Mouse (Mus musculus): ENCODE measurements around the gene Smn1. TPM values are rescaled to one million over a fixed set of nuclear protein-coding genes. Genes with fewer than 3 reads are reported as not detected.

Smn1 gene
- polyA plus RNA-seq (2014; fragmentation: Illumina TruSeq; extraction: RNeasy Lipid Tissue Mini Kit (QIAGEN cat#74804); ENCODE audit: insufficient read depth, low read depth, low replicate concordance) = 18.2 TPM

DNA sequence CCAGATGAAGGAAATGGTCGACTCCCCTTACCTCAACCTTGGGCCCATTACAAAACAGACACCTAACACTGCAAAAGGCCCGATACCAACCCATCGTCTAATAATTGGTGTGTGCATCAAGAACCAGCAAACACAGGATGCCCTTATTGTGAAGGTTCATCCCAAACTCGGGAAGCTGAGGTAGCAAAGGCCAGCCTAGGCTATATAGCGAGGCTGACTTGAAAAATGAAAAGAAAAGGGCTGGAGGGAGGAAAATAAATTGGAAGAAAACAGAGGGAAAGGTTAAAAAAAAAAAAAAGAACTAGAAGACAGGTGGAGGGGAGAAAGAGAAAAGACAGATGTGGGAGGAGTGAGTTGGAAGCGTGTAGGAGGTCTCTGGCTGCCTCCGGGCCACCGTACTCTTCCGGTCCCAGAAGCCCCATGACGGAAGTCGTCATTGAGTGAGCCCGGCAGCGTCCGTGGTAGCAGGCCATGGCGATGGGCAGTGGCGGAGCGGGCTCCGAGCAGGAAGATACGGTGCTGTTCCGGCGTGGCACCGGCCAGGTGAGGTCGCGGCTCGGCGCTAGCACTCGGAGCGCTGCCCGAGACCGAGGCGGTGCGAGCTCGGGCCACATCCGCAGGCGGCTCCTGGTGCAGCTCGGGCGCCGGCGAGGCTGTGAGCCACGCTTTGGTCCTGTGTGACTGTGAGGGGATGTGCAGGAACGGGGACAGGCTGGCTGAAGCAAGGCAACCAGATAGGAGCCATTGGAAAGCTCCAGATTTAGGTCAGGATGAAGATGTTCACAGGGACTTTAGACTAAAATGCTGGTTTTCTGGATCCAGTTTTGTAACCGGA, at the start of gene Smn1:
Gene Smn1, plus strand, starts transcription at position 430 of the 835 bp plus-strand sequence.

DNA sequence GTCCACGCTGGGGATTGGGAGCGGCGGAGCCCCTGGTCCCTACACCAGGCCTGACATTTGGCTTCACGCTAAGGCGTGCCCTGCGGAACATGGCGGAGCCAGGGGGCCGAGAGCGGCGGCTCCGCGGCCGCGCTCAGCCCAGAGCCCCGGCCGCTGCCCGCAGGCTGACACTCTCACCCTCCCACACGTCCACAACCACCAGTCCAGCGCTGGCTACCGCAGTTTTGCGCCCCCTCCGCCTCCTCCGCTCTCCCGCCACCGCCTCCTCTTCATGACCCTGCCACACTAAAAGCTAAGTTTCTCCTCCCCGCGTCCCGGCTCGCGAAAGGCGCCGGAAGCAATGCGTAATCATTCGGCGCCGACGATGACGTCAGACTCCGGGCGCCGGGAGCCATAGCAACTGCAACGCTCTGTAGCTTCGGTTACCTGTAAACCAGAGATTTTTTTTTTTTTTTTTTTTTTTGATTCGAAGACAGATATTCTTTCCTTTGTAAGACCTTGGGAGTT, 20.9 kb upstream of the Smn1 start, which contains the start of gene Bdp1:
Gene Bdp1, minus strand, starts transcription at position 323 of the 507 bp plus-strand sequence.

GRCm38 (mm10) chr13:100107652-100108472, 16.8 kb upstream of the Smn1 start, which contains the start of gene Serf1:
Gene Serf1 (plus strand): TSS chr13:100108012.

Other genes with a start within 250 kb of the Smn1 start
- not detected for gene Cartpt, start 223.8 kb upstream of the Smn1 start, polyA plus RNA-seq (2014; fragmentation: Illumina TruSeq; extraction: RNeasy Lipid Tissue Mini Kit (QIAGEN cat#74804); ENCODE audit: insufficient read depth, low read depth, low replicate concordance)
- 19.2 TPM for gene Mccc2, start 109.2 kb upstream of the Smn1 start, polyA plus RNA-seq (2014; fragmentation: Illumina TruSeq; extraction: RNeasy Lipid Tissue Mini Kit (QIAGEN cat#74804); ENCODE audit: insufficient read depth, low read depth, low replicate concordance)
- gene Bdp1, start 20.8 kb upstream of the Smn1 start, polyA plus RNA-seq (2014; fragmentation: Illumina TruSeq; extraction: RNeasy Lipid Tissue Mini Kit (QIAGEN cat#74804); ENCODE audit: insufficient read depth, low read depth, low replicate concordance) = 4.5 TPM
- gene Serf1, start 16.8 kb upstream of the Smn1 start, polyA plus RNA-seq (2014; fragmentation: Illumina TruSeq; extraction: RNeasy Lipid Tissue Mini Kit (QIAGEN cat#74804); ENCODE audit: insufficient read depth, low read depth, low replicate concordance) = 17.6 TPM
- 2.4 TPM for gene Naip2, start 77.2 kb downstream of the Smn1 start, polyA plus RNA-seq (2014; fragmentation: Illumina TruSeq; extraction: RNeasy Lipid Tissue Mini Kit (QIAGEN cat#74804); ENCODE audit: insufficient read depth, low read depth, low replicate concordance)
- gene Naip5, start 121.5 kb downstream of the Smn1 start, polyA plus RNA-seq (2014; fragmentation: Illumina TruSeq; extraction: RNeasy Lipid Tissue Mini Kit (QIAGEN cat#74804); ENCODE audit: insufficient read depth, low read depth, low replicate concordance) = 1.8 TPM
- 0.64 TPM for gene Naip6, start 192.8 kb downstream of the Smn1 start, polyA plus RNA-seq (2014; fragmentation: Illumina TruSeq; extraction: RNeasy Lipid Tissue Mini Kit (QIAGEN cat#74804); ENCODE audit: insufficient read depth, low read depth, low replicate concordance)